Mouse (Mus musculus) layer of hippocampus, adult 9-11 months (tissue): ENCODE data around the gene Kif26a.

Source experiments
- DNase-seq: peaks from one replicate; pipeline ENCODE4 v3.0.0; 2022

The Kif26a gene

GRCm38 (mm10) chr12:112223721-112224337, 77.8 kb downstream of the Kif26a start:
- DNase-seq = no peak

GRCm38 (mm10) chr12:112226238-112226637, 80.2 kb downstream of the Kif26a start:
- no peak for DNase-seq

GRCm38 (mm10) chr12:112226656-112227055, 80.6 kb downstream of the Kif26a start:
- no peak for DNase-seq

DNA sequence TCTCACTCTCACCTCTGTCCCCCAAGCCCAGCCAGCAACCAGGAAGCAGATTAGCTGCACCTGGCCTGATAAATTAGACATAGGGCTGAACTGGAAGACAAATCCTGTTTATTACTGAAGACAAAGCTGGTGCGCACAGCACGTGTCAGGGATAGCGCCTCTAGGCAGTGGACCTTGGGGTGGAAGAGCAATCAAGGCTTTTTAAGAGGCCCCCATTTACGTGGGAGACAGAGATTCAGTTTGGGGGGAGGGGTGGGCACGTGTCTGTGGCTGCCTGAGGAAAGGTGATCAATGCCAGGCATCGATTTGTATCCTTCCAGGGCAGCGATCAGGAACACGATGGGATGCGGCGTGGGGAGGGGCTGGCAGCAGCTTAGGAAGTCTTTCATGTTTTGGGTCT, 83.1 kb downstream of the Kif26a start:
- no peak for DNase-seq

- no peak for DNase-seq
These were observed 84.2 kb downstream of the Kif26a start for GRCm38 (mm10) chr12:112230196-112230595.
